Mouse (Mus musculus): ENCODE measurements around the gene Tamm41. TPM values are rescaled to one million over a fixed set of nuclear protein-coding genes. Genes with fewer than 3 reads are reported as not detected.

Tamm41 gene
- total RNA-seq, 1 experiment: 35.7 TPM

- TF ChIP-seq MAFK (IDR thresholded peaks at IDR 0.05; ENCODE audit: insufficient read depth, low read depth, low read length) (no peak), HCFC1 (IDR thresholded peaks at IDR 0.05; ENCODE audit: borderline replicate concordance, insufficient read depth, low read length) (no peak), ZNF384 (IDR thresholded peaks at IDR 0.05; ENCODE audit: low read depth, low read length) (no peak)
- H3K27ac ChIP-seq (ENCODE audit: insufficient read depth, low read depth, low read length, poor library complexity, severe bottlenecking): no peak overlapping the region; the same call in 1 of the 2 replicates
- peaks cover 0 to 2% of the 10 kb centered on the region in 2 experiments; a peak in 1 of 4 replicates for H3K4me1 ChIP-seq (ENCODE audit: control insufficient read depth in 2 of 2, insufficient read depth in 2 of 2, low read length in 2 of 2, poor library complexity in 1 of 2)
- H3K9me3 ChIP-seq (ENCODE audit: control insufficient read depth, insufficient read depth, low read depth, low read length): no peaks in the 10 kb centered on the region
- peaks cover 40% of the 10 kb centered on the region; the same call in 1 of the 2 replicates for H3K36me3 ChIP-seq (ENCODE audit: control insufficient read depth, insufficient read depth, low read length, poor library complexity, severe bottlenecking)
- in situ Hi-C loops (cut with MboI; ENCODE audit: low sequenced_read_pairs in 2 of 2, unreplicated experiment in 2 of 2): loop anchor here in 1 of 2 experiments (25.0 kb wide), 1 partner anchor 98 kb away; no protein-coding TSS in a partner anchor
- DNase-seq (ENCODE audit: low read depth, low spot score): no peak
- no peak overlapping the region for H3K9ac ChIP-seq (ENCODE audit: insufficient read depth, low read depth, low read length, poor library complexity, severe bottlenecking)
- no peak overlapping the region for H3K4me3 ChIP-seq (ENCODE audit: insufficient read depth in 1 of 2, low read depth in 1 of 2, low read length in 2 of 2, poor library complexity in 1 of 2, severe bottlenecking in 1 of 2)
Measured at GRCm38 (mm10) chr6:115010304-115010703, 27.4 kb downstream of the Tamm41 start.

DNA sequence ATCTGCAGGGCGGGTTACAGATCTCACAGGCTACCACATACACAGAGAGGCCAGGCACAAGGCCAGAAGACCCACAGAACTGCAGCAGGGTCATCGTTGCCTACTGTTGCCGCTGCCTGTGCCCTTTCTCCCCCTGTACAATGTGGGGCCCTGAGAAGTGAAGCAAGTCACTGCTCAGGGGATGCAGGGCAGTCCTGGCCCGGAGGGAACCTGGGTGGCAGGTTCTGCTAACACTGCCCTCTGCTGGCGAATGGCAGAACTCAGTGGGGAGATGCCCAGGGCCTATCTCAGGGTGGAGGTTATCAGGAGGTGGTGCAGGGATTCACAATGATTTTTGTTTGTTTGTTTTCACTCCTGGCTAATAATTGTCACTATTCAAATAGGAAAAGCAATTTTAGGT, 29.9 kb downstream of the Tamm41 start:
- 0 out of 4 replicates have a peak overlapping the region, but pooled peaks of 1 of the 2 experiments have one; percentile 28 for H3K4me3 ChIP-seq (ENCODE audit: insufficient read depth in 1 of 2, low read depth in 1 of 2, low read length in 2 of 2, poor library complexity in 1 of 2, severe bottlenecking in 1 of 2)
- H3K9me3 ChIP-seq (ENCODE audit: control insufficient read depth, insufficient read depth, low read depth, low read length): no peaks in the 10 kb centered on the region
- no peak overlapping the region for H3K27ac ChIP-seq (ENCODE audit: insufficient read depth, low read depth, low read length, poor library complexity, severe bottlenecking)
- no peak for TF ChIP-seq MAFK (IDR thresholded peaks at IDR 0.05; ENCODE audit: insufficient read depth, low read depth, low read length)
- TF ChIP-seq ZC3H11A (IDR thresholded peaks at IDR 0.05; ENCODE audit: borderline replicate concordance, low read depth, low read length): peak; percentile 60; the same call in 1 of the 2 replicates
- peaks cover 37% of the 10 kb centered on the region; the same call in 1 of the 2 replicates for H3K36me3 ChIP-seq (ENCODE audit: control insufficient read depth, insufficient read depth, low read length, poor library complexity, severe bottlenecking)
- peaks cover 0 to 2% of the 10 kb centered on the region in 2 experiments; a peak in 1 of 4 replicates for H3K4me1 ChIP-seq (ENCODE audit: control insufficient read depth in 2 of 2, insufficient read depth in 2 of 2, low read length in 2 of 2, poor library complexity in 1 of 2)
- peak; percentile 64 for DNase-seq (ENCODE audit: low read depth, low spot score)
- in situ Hi-C loops (cut with MboI; ENCODE audit: low sequenced_read_pairs in 2 of 2, unreplicated experiment in 2 of 2): loop anchor here (5.0 to 25.0 kb wide), 2 partner anchors 75 to 95 kb away; no protein-coding TSS in a partner anchor
- H3K9ac ChIP-seq (ENCODE audit: insufficient read depth, low read depth, low read length, poor library complexity, severe bottlenecking): no peak overlapping the region

DNA sequence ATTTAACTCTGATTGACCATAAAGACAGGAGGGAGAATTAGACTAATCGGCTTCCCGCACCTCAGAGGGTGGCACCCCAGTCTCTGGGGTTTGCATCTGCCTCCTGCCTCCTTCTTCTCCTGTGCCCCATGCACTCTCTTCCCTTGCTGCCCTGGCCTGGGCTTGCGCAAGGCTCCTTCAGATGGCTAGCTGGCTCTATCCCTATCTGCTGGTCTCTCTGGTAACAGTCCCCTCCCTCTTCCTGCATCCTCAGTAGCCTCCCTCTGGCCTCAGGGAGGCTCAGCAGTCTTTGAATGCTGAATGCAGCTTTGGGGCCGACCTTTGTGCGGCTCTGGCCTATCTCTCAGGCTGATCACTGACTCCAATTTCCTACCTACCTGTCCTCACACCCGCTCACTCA, 30.7 kb downstream of the Tamm41 start:
- H3K27ac ChIP-seq (ENCODE audit: insufficient read depth, low read depth, low read length, poor library complexity, severe bottlenecking): no peak overlapping the region
- H3K36me3 ChIP-seq (ENCODE audit: control insufficient read depth, insufficient read depth, low read length, poor library complexity, severe bottlenecking): peaks cover 35% of the 10 kb centered on the region; the same call in 1 of the 2 replicates
- TF ChIP-seq ZNF384 (IDR thresholded peaks at IDR 0.05; ENCODE audit: low read depth, low read length) (no peak), ZC3H11A (IDR thresholded peaks at IDR 0.05; ENCODE audit: borderline replicate concordance, low read depth, low read length) (no peak)
- H3K9ac ChIP-seq (ENCODE audit: insufficient read depth, low read depth, low read length, poor library complexity, severe bottlenecking): no peak overlapping the region
- no peaks in the 10 kb centered on the region for H3K9me3 ChIP-seq (ENCODE audit: control insufficient read depth, insufficient read depth, low read depth, low read length)
- H3K4me1 ChIP-seq (ENCODE audit: control insufficient read depth in 2 of 2, insufficient read depth in 2 of 2, low read length in 2 of 2, poor library complexity in 1 of 2): peaks cover 0 to 2% of the 10 kb centered on the region in 2 experiments; a peak in 1 of 4 replicates
- in situ Hi-C loops (cut with MboI; ENCODE audit: low sequenced_read_pairs in 2 of 2, unreplicated experiment in 2 of 2): loop anchor here (5.0 to 25.0 kb wide), 2 partner anchors 75 to 95 kb away; no protein-coding TSS in a partner anchor
- no peak overlapping the region for H3K4me3 ChIP-seq (ENCODE audit: insufficient read depth in 1 of 2, low read depth in 1 of 2, low read length in 2 of 2, poor library complexity in 1 of 2, severe bottlenecking in 1 of 2)
- no peak for DNase-seq (ENCODE audit: low read depth, low spot score)

- Histone ChIP-seq H3K36me3 (ENCODE audit: control insufficient read depth, insufficient read depth, low read length, poor library complexity, severe bottlenecking) (peaks cover 31% of the 10 kb centered on the region; the same call in 1 of the 2 replicates), H3K9ac (ENCODE audit: insufficient read depth, low read depth, low read length, poor library complexity, severe bottlenecking) (no peak overlapping the region)
- in situ Hi-C loops (cut with MboI; ENCODE audit: low sequenced_read_pairs in 2 of 2, unreplicated experiment in 2 of 2): loop anchor here (5.0 to 25.0 kb wide), 2 partner anchors 74 to 94 kb away; no protein-coding TSS in a partner anchor
Measured at GRCm38 (mm10) chr6:115006065-115006464, 31.6 kb downstream of the Tamm41 start.

More at GRCm38 (mm10) chr6:115006065-115006464, 31.6 kb downstream of the Tamm41 start:
- Histone ChIP-seq H3K4me3 (ENCODE audit: insufficient read depth in 1 of 2, low read depth in 1 of 2, low read length in 2 of 2, poor library complexity in 1 of 2, severe bottlenecking in 1 of 2) (no peak overlapping the region), H3K9me3 (ENCODE audit: control insufficient read depth, insufficient read depth, low read depth, low read length) (no peaks in the 10 kb centered on the region), H3K4me1 (ENCODE audit: control insufficient read depth in 2 of 2, insufficient read depth in 2 of 2, low read length in 2 of 2, poor library complexity in 1 of 2) (peaks cover 0 to 2% of the 10 kb centered on the region in 2 experiments; a peak in 1 of 4 replicates), H3K27ac (ENCODE audit: insufficient read depth, low read depth, low read length, poor library complexity, severe bottlenecking) (no peak overlapping the region)
- TF ChIP-seq HCFC1 (IDR thresholded peaks at IDR 0.05; ENCODE audit: borderline replicate concordance, insufficient read depth, low read length): no peak
- no peak for TF ChIP-seq ZC3H11A (IDR thresholded peaks at IDR 0.05; ENCODE audit: borderline replicate concordance, low read depth, low read length)
- TF ChIP-seq CHD2 (IDR thresholded peaks at IDR 0.05; ENCODE audit: low read depth, low read length): no peak
- no peak for TF ChIP-seq MAFK (IDR thresholded peaks at IDR 0.05; ENCODE audit: insufficient read depth, low read depth, low read length)
- no peak for TF ChIP-seq ZNF384 (IDR thresholded peaks at IDR 0.05; ENCODE audit: low read depth, low read length)
- no peak for DNase-seq (ENCODE audit: low read depth, low spot score)
